Mouse (Mus musculus): ENCODE data around the gene Qpctl.

Gene Qpctl

DNA sequence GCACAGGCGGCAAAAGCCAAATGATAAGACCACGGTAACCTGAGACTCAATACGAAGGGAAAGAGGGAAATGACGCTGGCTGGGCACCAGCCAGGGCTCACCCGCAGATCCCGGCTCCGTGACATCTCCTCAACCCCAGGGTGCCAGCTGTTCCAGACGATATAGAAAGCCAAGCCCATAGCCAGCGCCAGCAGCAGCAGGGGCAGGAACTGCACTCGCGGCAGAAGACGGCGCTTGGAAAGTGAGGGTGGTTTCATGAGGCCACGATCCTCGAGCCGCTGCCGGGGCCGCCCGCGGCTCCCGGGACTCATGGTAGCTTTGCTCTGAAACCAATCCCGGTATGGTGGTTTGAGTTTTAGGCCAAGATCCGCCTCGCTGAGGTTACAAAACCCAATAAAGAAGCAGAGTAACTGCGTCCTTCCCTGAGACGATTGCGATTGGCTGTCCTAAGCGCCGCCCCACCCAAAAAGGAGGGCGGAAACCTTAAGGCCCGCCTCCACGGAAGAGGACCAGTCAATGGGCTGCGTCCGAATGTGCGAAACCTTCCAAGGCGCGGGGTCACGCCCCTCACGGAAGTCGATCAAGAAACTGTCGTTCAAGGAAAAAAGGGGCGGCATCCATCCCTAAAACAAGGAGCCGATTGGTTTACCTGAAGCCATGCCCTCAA is at the start of gene Qpctl:
Qpctl (minus strand) TSS at position 417 of the 667 bp plus-strand sequence.
- peak; percentile 100 for DNase-seq

DNA sequence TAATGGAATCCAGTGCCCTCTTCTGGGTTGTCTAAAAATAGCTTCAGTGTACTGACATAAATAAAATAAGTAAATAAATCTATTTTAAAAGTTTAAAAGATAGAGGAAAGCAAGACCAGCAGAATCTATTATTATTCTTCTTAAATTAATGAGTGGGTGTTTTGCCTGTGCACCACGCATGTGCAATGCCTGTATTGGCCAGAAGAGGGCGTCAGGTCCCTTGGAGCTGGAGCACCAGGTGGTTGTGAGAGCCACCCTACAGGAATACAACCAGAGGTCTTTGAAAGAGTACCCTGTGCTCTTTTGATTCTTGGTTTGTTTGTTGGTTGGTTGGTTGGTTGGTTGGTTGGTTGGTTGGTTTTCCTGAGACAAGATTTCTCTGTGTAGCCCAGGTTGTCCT is 48.9 kb upstream of the Qpctl start:
- no peak for DNase-seq

DNA sequence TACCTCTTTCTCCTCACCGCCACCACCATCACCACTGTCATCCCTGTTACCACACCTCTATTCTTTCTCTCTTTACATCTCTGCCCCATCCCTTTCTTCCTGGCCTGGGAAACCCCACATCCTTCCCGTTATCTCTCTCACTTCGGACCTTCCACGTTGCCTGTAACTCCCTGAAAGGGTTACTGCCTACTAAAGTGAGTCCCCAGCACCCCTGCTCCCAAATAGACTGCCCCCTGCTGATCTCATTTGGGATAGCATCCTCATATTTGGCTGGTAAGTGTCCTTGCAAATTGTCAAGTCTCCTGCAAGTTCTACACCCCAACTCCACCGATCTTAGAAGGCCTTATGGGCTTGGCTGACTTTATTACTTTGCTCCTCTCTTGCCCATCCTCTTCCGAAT is 47.6 kb upstream of the Qpctl start:
- DNase-seq = peak; percentile 30

DNA sequence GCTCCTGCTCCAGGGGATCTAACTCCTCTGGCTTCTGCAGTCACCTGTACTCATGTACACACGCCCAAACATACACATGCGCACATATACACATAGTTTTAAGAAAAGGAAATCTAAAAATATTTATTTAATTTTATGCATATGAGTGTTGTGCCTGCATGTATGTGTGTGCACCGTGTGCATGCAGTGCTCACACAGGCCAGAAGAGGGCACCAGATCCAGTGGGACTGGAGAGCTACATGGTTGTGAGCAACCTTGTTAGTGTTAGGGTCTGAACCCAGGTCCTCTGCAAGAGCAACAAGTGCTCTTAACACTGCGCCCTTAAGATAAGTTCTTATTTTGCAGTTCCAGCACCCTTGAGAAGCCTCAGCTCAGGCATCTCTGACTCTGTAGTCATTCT is 45.6 kb upstream of the Qpctl start:
- DNase-seq = no peak

DNA sequence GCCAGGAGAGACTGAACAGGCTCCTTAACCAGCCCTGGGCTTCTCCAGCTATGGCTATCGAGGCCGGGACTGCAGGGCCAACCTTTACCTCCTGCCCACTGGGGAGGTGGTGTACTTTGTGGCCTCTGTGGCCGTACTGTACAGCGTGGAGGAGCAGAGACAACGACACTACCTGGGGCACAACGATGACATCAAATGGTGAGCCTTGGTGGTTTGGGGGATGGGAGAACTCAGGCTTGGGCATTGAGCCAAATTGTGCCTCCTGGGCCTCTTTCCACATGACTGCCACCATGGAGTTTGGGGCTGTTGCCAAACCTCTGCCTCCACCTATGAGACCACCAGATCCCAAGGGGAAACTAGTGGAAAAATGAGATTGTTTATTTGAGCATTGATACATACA is 35.7 kb upstream of the Qpctl start:
- DNase-seq = no peak

DNA sequence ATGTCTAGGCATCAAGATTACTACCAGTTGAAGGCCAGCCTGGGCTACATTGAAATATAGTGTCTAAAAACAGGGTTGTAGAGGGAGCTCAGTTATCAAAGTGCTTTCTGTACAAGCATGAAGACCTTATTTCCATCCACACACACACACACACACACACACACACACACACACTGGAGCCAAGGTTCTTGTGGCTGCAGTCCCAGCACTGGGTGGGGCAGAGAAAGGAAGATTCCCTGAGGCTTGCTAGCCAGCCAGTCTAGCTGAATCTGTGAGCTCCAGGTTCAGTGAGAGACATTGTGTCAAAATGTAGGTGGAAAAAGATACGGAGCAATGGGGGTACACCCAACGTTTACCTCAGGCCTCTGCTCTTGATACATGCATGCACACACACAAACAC is 35.2 kb upstream of the Qpctl start:
- DNase-seq = no peak

DNA sequence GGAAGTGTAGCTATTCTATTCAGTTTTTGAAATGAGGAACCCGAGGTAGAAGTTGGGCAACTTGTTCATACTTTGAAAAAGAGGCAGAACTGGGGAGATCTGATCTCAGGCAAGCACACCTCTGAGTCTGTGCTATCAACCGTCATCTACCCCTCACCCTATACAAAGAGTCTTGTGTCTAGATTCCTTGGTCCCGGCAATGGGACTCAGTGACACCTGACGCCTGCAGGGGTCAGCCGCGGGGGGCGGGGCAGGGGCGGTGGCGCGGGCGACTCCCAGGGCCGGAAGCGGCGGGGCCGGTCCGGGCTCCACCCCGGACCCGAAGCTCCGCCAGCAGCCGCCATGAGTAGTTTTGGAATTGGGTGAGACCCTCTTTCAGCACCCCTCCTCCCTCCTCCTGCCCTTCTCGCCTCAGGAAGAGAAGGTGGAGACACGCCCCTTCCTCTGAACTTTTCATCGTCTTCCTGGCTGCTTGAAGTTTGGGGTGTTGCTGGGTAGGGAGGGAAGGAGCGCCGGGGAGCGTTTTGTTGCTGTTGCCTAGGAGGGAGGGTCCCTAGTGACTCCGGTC is 31.9 kb upstream of the Qpctl start:
- peak; percentile 79 for DNase-seq

DNA sequence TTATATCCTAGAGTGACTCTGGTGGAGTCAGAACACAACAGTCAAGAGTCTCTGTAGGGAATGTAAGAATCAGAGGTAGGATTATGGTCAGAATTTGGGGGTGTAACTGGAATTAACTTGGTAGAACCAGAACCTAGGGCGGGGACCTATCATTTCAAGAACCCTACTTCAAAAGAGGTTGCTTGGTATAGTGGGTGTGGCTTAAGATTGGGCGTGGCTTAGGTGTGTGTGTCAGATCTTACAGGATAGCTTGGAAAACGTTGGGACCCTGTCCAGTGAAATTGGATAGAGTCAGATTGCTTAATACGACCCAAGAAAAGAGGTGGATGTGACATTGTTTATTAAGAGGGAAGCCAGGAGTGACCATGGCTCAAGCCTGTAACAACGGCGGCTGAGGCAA is 30.8 kb upstream of the Qpctl start:
- DNase-seq = no peak

DNA sequence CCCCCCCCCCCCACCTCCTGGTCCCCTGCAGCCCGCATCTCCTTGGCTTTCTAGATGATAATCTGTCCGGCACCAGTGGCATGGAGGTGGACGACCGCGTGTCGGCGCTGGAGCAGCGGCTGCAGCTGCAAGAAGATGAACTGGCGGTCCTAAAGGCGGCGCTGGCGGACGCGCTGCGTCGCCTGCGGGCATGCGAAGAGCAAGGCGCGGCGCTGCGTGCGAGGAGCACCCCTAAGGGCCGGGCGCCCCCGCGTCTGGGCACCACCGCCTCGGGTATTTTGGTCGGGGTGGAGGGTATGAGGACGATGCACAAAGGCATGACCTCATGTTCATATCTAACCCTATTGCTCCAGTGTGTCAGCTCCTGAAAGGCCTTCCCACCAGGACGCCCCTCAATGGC is 30.1 kb upstream of the Qpctl start:
- peak; percentile 90 for DNase-seq

DNA sequence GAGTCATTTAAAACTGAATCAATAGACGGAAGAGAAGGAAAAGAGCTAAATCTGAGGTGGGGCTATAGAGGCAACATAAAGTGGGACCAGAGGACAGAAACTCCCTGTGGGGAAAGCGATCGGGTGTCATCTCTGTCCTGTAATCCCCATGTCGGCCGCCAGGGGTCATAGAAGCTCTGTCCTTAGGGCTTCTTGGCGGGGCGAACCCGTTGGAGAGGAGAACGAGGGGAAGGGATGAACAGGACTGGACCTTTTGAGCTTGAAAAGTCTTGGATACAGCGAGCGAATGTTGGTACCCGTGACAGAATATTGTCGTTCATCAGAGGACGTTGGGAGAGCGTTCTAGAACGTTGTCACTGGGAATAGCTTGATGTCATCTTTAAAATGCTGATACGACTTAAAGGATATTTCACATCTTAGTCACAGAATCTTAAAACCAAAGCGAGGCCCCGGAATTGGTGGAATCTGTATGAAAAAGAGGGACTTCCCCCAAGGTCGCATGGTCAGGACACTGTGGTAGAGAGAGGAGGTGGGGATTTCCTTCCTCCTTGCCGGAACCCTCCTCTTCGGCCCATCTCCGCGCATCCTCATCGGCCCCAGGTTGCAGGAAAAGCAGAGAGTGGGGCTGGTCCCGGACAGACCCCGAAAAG is 29.5 kb upstream of the Qpctl start:
- DNase-seq = peak; percentile 81

DNA sequence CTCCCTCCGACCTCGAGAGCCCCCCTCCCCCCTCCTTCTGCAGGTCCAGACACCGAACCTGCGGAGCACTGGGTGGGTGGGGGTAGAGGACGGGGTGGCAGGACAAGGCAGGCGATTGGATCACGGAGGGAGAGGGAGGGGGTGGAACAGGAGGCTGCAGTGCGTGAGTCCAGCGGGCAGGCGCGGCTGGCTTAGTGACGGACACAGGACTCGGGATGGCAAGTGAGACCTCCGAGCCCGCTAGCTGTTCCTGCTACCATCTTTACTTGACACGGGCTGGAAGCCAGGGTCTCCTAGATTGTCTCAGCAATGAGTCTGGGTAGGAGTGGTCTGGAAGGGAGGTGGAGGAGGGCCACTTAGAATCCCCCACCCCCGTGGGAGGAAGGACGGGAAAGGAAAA is 28.9 kb upstream of the Qpctl start:
- no peak for DNase-seq

DNA sequence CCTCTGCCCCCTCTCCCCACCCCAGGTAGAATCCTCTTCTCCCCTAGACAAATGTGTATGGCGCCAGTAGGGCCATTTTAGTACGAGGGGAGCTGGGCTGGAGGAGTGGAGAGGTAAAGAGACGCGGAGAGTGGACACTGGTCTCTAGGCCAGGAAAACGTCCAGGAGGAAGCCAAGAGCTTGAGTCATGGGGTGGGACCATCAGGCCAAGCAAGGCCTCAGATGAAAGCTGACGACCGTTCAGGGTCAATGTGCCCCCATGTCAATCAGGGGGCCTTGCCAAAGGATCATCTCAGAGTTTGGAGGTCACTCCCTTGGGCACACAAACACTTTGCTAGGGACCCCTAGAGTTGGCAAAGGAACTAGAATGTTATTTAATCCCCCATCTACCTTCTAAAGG is 28.1 kb upstream of the Qpctl start:
- no peak for DNase-seq

DNA sequence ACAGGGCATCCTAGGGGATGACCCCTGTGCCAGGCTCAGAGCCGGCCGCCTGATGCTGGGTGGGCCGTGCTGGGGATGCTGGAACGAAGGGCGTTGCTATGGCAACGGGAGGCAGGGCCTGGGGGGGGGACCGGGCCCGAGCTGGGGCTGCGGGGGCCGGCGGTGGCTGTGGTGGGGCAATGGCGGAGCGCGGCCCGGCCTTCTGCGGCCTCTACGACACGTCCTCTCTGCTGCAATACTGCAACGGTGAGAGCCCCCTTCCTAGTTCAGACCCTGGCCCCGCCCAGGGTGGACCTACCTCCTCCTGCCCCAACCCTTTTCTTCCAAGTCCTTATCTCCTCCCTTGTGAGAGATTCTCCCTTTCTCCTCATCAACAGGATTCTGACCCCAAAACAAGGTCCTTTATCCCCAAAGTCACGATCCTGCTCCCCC is 27.4 kb upstream of the Qpctl start:
- DNase-seq = no peak

DNA sequence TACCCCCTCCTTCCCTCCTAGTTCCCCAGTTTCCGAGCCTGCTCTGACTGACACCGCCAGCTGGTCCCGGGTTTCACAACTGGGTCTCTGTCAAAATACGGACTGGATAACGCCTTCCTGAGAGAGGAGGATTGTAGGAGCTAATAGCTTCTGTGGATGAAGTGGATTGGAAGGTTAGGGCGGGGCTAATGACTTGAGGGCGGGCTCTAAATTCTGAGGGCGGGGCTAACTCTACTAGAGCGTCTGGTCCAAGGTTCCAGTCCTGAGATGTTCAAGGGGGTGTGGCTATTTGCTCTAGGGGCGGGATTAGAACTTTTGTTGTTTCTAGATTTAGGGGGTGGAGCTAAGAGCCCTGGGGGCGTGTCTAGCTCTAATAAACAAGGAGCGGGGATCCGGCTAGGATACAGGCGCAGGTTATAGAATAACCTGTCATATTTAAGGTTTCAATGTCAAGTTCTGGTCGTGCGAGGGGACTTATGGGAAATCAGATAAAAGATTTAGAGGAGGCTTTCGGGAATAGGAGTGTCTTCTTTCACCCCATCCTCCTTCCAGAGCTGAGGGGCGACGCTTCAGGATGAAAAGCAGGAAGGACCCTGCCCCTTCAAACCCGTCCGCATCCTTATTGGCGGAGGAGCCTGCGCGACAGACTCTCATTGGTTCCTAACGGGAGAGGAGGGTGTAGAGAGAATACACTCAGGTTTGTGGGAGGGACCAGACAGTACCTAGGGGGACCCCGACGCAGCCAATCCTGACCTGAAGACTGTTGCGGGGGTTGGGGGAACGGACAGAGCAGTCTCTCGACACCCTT is 26.8 kb upstream of the Qpctl start, which contains the start of gene Eml2:
Eml2 (plus strand) TSS at position 714 of the 808 bp plus-strand sequence.
- peak; percentile 74 for DNase-seq

DNA sequence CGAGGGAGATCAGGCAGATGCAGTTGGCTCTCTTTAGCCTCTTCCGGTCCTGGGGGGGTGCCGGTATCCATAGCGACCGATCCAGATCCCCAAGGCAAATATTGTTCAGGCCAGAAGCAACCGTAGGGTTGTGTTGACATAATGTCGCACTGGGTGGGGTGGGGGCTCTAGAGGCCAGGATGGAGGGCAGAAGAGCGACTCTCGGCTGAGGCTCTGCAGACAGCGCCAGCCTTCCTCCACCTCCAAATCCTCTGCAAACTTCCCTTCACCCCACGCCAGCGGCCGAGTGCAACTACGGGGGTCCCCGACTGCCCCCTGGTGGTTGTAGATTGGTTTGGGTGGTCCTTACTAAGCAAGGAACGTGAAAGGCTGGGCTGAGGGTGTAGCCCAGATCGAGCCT is 23.8 kb upstream of the Qpctl start:
- peak; percentile 94 for DNase-seq

DNA sequence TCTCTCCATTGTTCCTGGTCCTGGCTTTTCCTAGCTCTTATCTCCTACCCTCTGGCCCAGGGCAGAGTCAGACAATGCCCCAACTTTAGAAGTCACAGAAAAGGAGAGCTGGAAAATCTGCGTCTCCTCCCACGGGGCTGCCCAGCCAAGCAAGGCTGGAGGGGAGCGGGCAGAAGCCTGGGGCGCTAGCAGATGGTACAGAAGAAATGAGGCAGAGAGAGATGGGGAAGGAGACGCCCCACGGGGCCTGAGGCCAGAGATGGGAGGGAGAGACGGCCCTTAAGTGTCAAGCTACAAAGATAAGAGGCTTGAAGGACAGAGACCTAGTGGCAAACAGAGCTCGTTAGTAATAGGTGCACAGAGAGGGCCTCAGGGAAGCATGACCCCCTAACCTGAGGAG is 22.7 kb upstream of the Qpctl start:
- DNase-seq = no peak

DNA sequence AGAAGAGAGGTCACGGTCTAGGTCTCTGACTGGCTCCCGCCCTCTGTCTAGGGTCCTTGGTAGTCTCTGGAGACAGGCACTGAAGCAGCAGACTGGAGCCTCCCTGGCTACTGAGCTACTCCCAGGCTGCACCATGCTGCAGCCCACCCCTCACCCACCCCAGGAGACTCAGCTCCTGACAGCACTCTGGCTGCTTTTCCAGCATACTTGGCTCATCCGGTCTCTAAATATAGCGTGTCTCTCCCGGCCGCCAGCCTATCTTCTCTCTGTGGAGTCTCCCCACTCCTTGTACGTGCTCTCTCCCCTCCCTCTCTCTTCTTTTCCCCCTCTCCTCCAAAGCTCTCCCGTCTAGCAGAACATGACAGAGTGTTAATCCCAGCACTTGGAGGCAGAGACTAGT is 21.1 kb upstream of the Qpctl start:
- DNase-seq = peak; percentile 10

DNA sequence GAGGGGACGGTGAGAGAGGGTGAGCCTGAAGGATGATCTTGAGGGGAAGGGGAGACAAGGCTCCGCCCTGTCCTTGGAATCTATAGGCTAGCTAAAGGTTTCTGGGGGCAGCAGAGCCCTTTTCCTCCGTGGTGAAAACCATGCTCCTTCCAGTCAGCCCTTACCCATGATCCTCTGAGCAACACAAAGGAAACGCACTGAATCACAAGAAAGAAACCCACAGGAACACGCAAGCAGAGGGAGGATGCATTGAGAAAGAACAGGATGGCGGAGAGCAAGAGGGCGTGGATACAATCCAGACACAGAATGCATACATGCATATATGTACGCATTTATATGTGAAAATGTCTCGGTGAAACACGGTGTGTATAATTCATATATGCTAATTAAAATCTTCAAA is 20.4 kb upstream of the Qpctl start:
- no peak for DNase-seq

DNA sequence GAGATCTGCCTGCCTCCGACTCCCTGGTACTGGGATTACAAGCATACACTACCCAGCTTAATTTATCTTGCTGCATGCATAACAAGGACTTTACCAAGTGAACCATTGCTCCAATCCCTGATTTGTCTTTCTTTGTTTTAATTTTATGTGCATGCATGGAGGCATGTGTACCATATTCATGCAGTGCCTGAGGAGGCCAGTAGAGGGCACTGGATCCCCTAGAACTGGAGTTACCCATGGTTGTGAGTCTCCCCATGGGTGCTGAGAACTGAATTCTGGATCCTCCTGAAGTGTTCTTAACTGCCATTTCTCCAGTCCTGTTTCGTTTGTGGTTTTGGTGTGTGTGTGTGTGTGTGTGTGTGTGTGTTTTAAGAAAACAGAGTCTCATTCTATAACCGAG is 17.9 kb upstream of the Qpctl start:
- no peak for DNase-seq

DNA sequence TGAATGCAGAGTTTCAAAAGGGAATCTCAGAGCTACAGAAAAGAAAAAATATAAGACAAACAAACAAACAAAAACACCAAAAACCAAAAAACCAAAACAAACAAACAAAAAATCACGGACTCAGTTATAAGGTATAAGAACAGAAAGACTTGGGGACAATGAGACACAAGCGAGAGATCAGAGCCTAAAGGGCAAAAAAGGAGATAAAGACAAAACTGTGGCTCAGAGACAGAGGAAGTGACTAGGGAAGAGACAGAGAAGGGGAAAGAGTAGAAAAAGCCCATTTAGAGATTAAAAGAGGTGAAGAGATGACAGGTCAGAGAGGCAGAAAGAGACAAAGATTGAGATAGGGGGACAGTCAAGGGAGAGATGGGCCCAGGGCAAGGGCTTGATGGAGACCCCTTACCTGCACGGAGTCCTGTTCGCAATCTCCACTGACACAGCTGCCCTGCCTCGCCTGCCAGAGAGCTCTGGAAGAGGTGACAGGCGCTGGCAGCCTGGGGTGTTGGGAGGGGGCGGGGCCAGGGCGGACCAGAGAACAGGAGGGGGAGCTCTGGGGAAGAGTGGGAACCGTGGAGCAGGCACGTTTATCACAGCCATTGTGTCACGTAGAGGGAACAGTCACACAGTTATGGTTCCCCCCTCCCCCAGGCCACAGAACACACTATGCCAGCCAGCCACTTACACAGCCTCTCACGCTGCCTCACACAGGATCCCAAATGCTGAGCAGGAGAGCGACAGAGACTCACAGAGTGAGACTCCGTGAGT is 16.7 kb upstream of the Qpctl start, which contains the start of gene Gipr:
Gipr (minus strand) TSS at position 472 of the 768 bp plus-strand sequence.
- peak; percentile 31 for DNase-seq

DNA sequence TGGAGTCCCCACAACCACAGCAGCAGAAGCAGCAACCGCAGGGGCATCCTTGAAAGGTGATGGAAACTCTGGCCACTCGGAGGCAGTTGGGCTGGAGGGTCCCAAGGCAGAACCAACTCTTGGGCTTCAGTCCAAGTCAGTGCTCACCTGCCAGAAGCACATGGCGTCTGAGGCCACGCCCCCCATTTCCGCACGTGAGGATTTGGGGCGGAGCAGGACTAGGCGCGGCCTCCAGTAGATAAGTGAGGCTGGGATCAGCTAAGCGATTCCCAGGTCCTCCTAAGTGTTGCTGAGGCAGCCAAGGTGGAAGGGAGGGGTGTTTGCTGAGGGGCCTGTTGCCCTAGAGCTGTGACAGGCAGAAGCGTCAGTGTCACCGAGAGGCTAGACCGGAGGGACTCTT is 15.9 kb upstream of the Qpctl start:
- peak; percentile 62 for DNase-seq

DNA sequence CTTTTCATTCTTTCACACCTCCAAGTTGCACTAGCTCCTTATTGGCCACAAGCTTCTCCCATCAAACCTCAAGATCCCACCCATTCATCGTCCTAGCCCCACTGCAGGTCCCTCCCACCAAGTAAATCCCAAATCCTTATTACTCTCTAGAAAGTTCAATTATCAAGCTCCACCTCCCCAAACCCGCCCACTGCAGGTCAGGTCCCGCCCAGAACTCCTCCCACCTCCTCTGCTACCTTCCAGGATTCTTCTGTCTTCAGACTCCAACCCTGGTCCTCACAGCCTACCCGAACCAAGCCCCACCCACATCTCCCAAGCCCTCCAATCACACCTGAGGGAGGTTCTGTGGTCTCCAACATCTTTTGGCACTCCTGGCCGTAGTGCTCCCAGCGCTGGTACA is 15.1 kb upstream of the Qpctl start:
- peak; percentile 54 for DNase-seq

DNA sequence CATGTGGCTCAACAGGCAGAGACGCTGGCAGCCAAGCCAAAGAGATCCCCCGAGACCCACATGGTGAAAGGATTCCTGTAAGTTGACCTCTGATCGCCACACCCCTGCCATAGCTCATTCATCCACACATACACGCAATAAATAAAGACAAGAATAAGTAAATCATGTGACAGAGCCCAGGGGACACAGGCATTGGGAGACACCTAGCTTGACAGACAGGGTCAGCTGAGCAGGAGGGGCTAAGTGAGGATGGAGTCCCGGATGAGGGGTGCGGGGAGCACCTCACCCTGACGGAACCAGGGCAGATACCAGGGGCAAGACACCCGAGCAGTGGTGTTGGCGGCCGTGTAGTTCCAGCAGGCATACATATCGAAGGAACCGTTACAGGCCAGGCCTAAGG is 14.7 kb upstream of the Qpctl start:
- DNase-seq = no peak

Data from embryo, embryonic 11 days (tissue).